Mouse (Mus musculus) stomach, postnatal 0 days (tissue): ENCODE results near the gene Kalrn. TPM values are rescaled to one million over a fixed set of nuclear protein-coding genes. Genes with fewer than 3 reads are reported as not detected.
A peak's percentile ranks its signal among the peaks of the same experiment; 100 is the strongest.

Experiments used
- ATAC-seq: fragments of 200-750 bp; cut with Nextera tagmentation; 2 replicates; pipeline ENCODE4 v1.8.0; 2017; ENCODE audit not compliant: low FRiP score, low TSS enrichment
- DNase-seq: peaks from one replicate; pipeline ENCODE4 v3.0.0-alpha.2; 2016; ENCODE audit warnings: low spot score
- H3K27ac ChIP-seq: fragments of 300-500 bp; sonication (generic); replicated peaks from 2 replicates; pipeline ENCODE4 v1.5.1; 2014; ENCODE audit warnings: mild to moderate bottlenecking, control low read depth
- H3K27me3 ChIP-seq: fragments of 300-500 bp; sonication (generic); 2 replicates; pipeline ENCODE4 v1.6.1; 2014; ENCODE audit warnings: low read length; ENCODE audit not compliant: control insufficient read depth, insufficient read depth
- H3K36me3 ChIP-seq: fragments of 300-500 bp; sonication (generic); 2 replicates; pipeline ENCODE4 v1.6.1; 2014; ENCODE audit warnings: low read length, mixed read lengths; ENCODE audit not compliant: control insufficient read depth, insufficient read depth
- H3K4me1 ChIP-seq: fragments of 300-500 bp; sonication (generic); replicated peaks from 2 replicates; pipeline ENCODE4 v1.6.1; 2014; ENCODE audit warnings: antibody characterized with exemption; ENCODE audit not compliant: control insufficient read depth, insufficient read depth
- H3K4me2 ChIP-seq: fragments of 300-500 bp; sonication (generic); replicated peaks from 2 replicates; pipeline ENCODE4 v1.6.1; 2014; ENCODE audit warnings: low read depth, mild to moderate bottlenecking, control low read depth, moderate library complexity
- H3K4me3 ChIP-seq: fragments of 300-500 bp; sonication (generic); 2 replicates; pipeline ENCODE4 v1.5.1; 2014; ENCODE audit warnings: low read depth, low read length, control low read depth
- H3K9ac ChIP-seq: fragments of 300-500 bp; sonication (generic); 2 replicates; pipeline ENCODE4 v1.6.1; 2014; ENCODE audit warnings: mild to moderate bottlenecking, low read length, control low read depth, mixed read lengths
- H3K9me3 ChIP-seq: fragments of 300-500 bp; sonication (generic); 2 replicates; pipeline ENCODE4 v1.6.1; 2016; ENCODE audit warnings: low read length; ENCODE audit not compliant: control insufficient read depth
- CTCF ChIP-seq: IDR thresholded peaks from 2 replicates; pipeline ENCODE4 v1.5.1; 2016; ENCODE audit warnings: antibody characterized with exemption, low read depth, mild to moderate bottlenecking, moderate library complexity
- EP300 ChIP-seq: optimal IDR thresholded peaks from 2 replicates; pipeline ENCODE3; 2016; ENCODE audit warnings: antibody characterized with exemption
- WGBS: fragments of 180-500 bp; shearing (Covaris S2); extraction: QIAGEN DNeasy Blood & Tissue Kit; methylation state at CpG from one replicate; pipeline ENCODE4 v1.1.7; 2014; 5-methylcytosine and 5-hydroxymethylcytosine counted together
- polyA plus RNA-seq: library from polyadenylated mRNA; unstranded; fragments of >200 nt; fragmentation: Nextera tagmentation; extraction: Ambion mirVana; gene quantifications from 2 replicates; pipeline ENCODE4 v1.2.1, GENCODE M21; 2015

Kalrn gene
- polyA plus RNA-seq, 1 experiment from 2014 or later = 14.4 TPM

DNA sequence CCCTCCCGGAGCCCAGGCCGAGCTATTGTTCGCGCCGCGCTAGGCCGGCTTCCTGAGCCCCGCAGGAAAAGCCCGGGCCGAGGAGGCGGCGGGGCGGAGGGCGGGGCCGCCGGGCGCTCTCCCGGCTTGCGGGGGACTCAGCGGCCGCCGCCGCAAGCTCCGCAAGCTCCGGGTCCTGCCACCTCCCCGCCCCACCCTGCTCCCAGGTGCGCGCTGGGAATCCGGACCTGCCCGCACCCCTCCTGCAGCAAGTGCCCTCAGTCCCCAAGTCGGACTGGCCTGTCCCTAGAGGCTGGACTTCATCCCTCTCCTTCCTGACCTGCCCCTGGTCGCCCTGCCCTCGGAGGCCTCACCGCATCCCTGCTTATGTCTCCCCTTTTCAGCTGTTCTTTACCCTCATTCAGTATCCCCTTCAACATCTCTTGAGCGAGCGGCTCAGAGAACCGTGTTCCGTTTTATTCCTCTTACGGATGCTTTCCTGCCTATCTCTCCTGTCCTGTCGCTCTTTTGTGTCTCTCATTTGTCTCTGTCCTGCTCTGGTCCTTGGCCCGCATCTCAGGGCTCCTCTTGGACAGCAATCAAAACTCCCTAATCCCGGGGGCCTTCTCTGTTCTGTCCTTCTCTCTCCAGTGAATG is 642 bp upstream of the Kalrn start:
- no peaks in the 10 kb centered on the region for H3K9me3 ChIP-seq
- DNase-seq (no peak), ATAC-seq (peak; percentile 69)
- TF ChIP-seq CTCF = no peak
- TF ChIP-seq EP300 = no peak
- H3K27me3 ChIP-seq = no peaks in the 10 kb centered on the region
- H3K4me3 ChIP-seq = peak overlapping the region; percentile 77
- H3K36me3 ChIP-seq = no peaks in the 10 kb centered on the region
- H3K27ac ChIP-seq = peak overlapping the region; percentile 86
- peak overlapping the region; percentile 92 for H3K4me2 ChIP-seq
- 3% methylated on average over 30 of the region's 42 CpGs for WGBS
- H3K4me1 ChIP-seq = no peaks in the 10 kb centered on the region; the same call in 1 of the 2 replicates
- H3K9ac ChIP-seq = peak overlapping the region; percentile 86

DNA sequence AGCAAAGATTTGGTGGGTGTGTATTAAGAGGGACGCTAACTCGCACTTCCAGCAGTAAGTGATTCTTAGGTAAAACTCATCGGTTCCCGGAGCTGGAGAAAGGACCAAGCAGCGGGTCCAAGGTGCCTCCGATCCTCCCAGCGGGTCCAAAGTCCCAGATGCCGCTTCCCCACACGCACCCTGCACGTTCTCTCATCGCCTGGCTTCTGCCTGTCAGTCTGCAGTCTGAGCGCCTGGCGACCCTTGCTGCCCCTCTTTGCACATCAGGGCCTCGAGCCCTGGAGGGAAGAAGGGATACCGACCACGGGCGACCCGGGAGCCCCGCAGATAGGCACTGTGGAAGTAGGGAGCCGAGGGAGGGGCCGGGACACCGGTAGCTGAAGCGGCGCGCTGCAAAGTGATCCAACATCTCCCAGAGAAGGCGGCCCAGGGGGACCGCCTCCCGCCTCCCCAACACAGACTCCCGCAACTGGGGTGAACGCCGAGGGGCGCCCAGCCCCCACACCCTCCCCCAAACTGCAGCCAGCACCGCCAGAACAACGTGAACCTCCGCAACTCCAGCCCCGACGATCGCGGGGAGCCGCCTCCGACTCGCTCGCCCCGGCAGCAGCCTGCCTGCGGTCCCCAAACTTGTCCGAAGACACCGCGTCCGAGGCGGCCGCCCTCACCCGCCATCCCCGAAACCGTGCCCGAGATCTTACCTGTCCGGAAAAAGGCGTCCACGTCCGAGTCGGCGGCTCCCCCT is 754 bp downstream of the Kalrn start:
- Histone ChIP-seq H3K9ac (peak overlapping the region; percentile 86), H3K4me3 (peak overlapping the region; percentile 77), H3K27me3 (no peaks in the 10 kb centered on the region), H3K4me2 (peak overlapping the region; percentile 92), H3K27ac (peak overlapping the region; percentile 86), H3K4me1 (no peaks in the 10 kb centered on the region; the same call in 1 of the 2 replicates), H3K36me3 (no peaks in the 10 kb centered on the region), H3K9me3 (no peaks in the 10 kb centered on the region)
- WGBS = under 1% methylated on average over 52 of the region's 61 CpGs
- ATAC-seq = 0 out of 2 replicates have a peak, but pooled peaks have one; percentile 2
- DNase-seq = peak; percentile 51
- TF ChIP-seq EP300 = no peak
- TF ChIP-seq CTCF = no peak

GRCm38 (mm10) chr16:34571931-34572405 is 1.4 kb downstream of the Kalrn start:
- peak; percentile 29 for DNase-seq
- TF ChIP-seq EP300 (no peak), CTCF (peak; percentile 35; the same call in 1 of the 2 replicates)
- H3K4me2 ChIP-seq = peak overlapping the region; percentile 92

GRCm38 (mm10) chr16:34569897-34570296 is 3.4 kb downstream of the Kalrn start:
- Histone ChIP-seq H3K9me3 (no peaks in the 10 kb centered on the region), H3K4me2 (no peak overlapping the region), H3K36me3 (no peaks in the 10 kb centered on the region), H3K27ac (no peak overlapping the region), H3K27me3 (no peaks in the 10 kb centered on the region), H3K4me3 (no peak overlapping the region), H3K9ac (no peak overlapping the region), H3K4me1 (no peaks in the 10 kb centered on the region; the same call in 1 of the 2 replicates)
- 57% methylated on average over 2 of the region's 2 CpGs for WGBS
- TF ChIP-seq CTCF (no peak), EP300 (no peak)
- DNase-seq (no peak), ATAC-seq (no peak)

More at GRCm38 (mm10) chr16:34571931-34572405, 1.4 kb downstream of the Kalrn start:
- Histone ChIP-seq H3K4me3 (peak overlapping the region; percentile 77), H3K4me1 (no peaks in the 10 kb centered on the region; the same call in 1 of the 2 replicates), H3K9me3 (no peaks in the 10 kb centered on the region), H3K9ac (peak overlapping the region; percentile 86), H3K27ac (no peak overlapping the region), H3K27me3 (no peaks in the 10 kb centered on the region), H3K36me3 (no peaks in the 10 kb centered on the region)
- 3% methylated on average over 10 of the region's 10 CpGs for WGBS
- no peak for ATAC-seq

DNA sequence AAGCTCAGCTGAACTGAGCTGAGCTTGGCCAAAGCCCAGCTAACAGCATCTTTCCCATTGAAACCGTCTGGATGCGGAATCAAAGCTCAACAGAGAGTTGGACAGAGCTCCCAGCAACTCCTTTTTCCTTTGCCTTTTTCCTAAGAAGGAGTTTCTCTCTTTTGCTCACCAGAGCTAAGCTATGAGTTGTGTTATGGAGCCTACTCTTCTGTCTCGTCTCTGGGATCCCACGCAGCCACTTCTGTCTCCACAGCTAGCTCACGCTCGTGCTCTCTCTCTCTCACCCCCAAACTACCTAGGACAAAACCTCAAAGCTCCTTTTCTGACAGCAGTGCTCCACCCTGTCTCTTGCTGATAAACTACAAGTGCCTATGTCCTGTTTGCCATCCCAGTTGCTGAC is 4.5 kb downstream of the Kalrn start:
- Histone ChIP-seq H3K36me3 (no peaks in the 10 kb centered on the region), H3K4me3 (no peak overlapping the region), H3K4me2 (no peak overlapping the region), H3K9ac (no peak overlapping the region), H3K27ac (no peak overlapping the region), H3K4me1 (no peaks in the 10 kb centered on the region), H3K9me3 (no peaks in the 10 kb centered on the region), H3K27me3 (no peaks in the 10 kb centered on the region)
- WGBS = 62% methylated on average over 6 of the region's 6 CpGs
- TF ChIP-seq EP300 (no peak), CTCF (no peak)
- ATAC-seq = no peak
- no peak for DNase-seq
